In the genomic region with DNA sequence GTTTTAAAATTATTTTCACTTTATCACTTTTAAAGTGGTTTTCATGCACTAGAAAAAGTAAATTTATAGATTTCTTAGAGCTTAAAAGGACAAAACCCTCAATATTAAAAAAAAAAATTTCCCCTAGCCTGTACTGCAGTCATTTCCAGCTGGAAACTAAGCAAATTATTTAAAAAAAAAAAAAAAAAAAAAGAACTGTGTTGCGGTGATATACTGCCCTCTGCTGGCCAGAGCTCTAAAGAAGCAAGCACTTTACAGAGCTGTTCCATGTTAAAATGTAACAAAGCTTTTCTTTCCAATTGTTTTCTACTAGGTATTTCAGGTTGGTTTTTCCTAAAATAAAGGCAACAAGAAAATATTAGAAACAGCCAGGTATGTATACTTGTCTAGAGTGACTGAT, we compare ENCODE assay signal across 11 mouse cellular contexts. TPM values are rescaled to one million over a fixed set of nuclear protein-coding genes. Genes with fewer than 3 reads are reported as not detected.
DNase-seq lines count a peak whose midpoint lies in the region; ATAC-seq lines count a peak whose summit lies in the region.
"Had no signal": no experiment of that assay in that cellular context is flagged by ENCODE, and none has a peak within 500 bp of the region (broad histone marks: within the 10 kb centered on the region; RNA-seq: fewer than 3 reads in every experiment).

No protein-coding gene starts in this region.

- no peaks in the 10 kb centered on the region for H3K27me3 ChIP-seq in intestine, embryonic 14.5 days (replicated peaks; ENCODE audit: control insufficient read depth, insufficient read depth, low read length)
- no peaks in the 10 kb centered on the region for H3K27me3 ChIP-seq in intestine, embryonic 16.5 days (replicated peaks; ENCODE audit: control insufficient read depth, insufficient read depth, low read length)
- H3K27me3 ChIP-seq: embryonic facial prominence, embryonic 15.5 days; limb, embryonic 13.5 days; stomach, embryonic 15.5 days had no signal

- no peaks in the 10 kb centered on the region for H3K4me1 ChIP-seq in intestine, embryonic 14.5 days (replicated peaks; ENCODE audit: control insufficient read depth, insufficient read depth, low read length)
- H3K4me1 ChIP-seq in intestine, embryonic 16.5 days (ENCODE audit: control insufficient read depth, insufficient read depth, low read length) = no peaks in the 10 kb centered on the region
- H3K4me1 ChIP-seq: embryonic facial prominence, embryonic 15.5 days; stomach, embryonic 15.5 days had no signal

- no peak overlapping the region for H3K4me3 ChIP-seq in intestine, embryonic 14.5 days (ENCODE audit: low read depth, low read length)
- H3K4me3 ChIP-seq in intestine, embryonic 16.5 days (ENCODE audit: low read length) = no peak overlapping the region
- H3K4me3 ChIP-seq: embryonic facial prominence, embryonic 15.5 days; limb, embryonic 13.5 days; stomach, embryonic 15.5 days had no signal

- no peak overlapping the region for H3K27ac ChIP-seq in intestine, embryonic 14.5 days (ENCODE audit: low read depth)
- H3K27ac ChIP-seq in intestine, embryonic 16.5 days (ENCODE audit: low read length) = no peak overlapping the region
- H3K27ac ChIP-seq: embryonic facial prominence, embryonic 15.5 days; limb, embryonic 13.5 days; stomach, embryonic 15.5 days had no signal

- H3K4me2 ChIP-seq in intestine, embryonic 14.5 days (ENCODE audit: low read length) = no peak overlapping the region
- no peak overlapping the region for H3K4me2 ChIP-seq in intestine, embryonic 16.5 days (ENCODE audit: low read depth, low read length)
- H3K4me2 ChIP-seq: embryonic facial prominence, embryonic 15.5 days; limb, embryonic 13.5 days; stomach, embryonic 15.5 days had no signal

- no peaks in the 10 kb centered on the region for H3K36me3 ChIP-seq in intestine, embryonic 14.5 days (ENCODE audit: control insufficient read depth, insufficient read depth, low read length)
- H3K36me3 ChIP-seq in intestine, embryonic 16.5 days (ENCODE audit: control insufficient read depth, insufficient read depth, low read length) = no peaks in the 10 kb centered on the region
- H3K36me3 ChIP-seq: embryonic facial prominence, embryonic 15.5 days; limb, embryonic 13.5 days; stomach, embryonic 15.5 days had no signal

- ATAC-seq in intestine, embryonic 14.5 days (replicated peaks; ENCODE audit: low FRiP score, low TSS enrichment, low read depth) = no peak
- ATAC-seq in intestine, embryonic 16.5 days = no peak

- no peaks in the 10 kb centered on the region for H3K9me3 ChIP-seq in intestine, embryonic 14.5 days (ENCODE audit: control insufficient read depth, low read length)
- H3K9me3 ChIP-seq in intestine, embryonic 16.5 days (ENCODE audit: control insufficient read depth, low read length) = no peaks in the 10 kb centered on the region
- H3K9me3 ChIP-seq: embryonic facial prominence, embryonic 15.5 days; limb, embryonic 13.5 days; stomach, embryonic 15.5 days had no signal

- H3K9ac ChIP-seq in intestine, embryonic 14.5 days (ENCODE audit: low read length) = no peak overlapping the region
- no peak overlapping the region for H3K9ac ChIP-seq in intestine, embryonic 16.5 days (ENCODE audit: low read depth, low read length)
- H3K9ac ChIP-seq: embryonic facial prominence, embryonic 15.5 days; limb, embryonic 13.5 days; stomach, embryonic 15.5 days had no signal

- DNase-seq in intestine, embryonic 14.5 days (ENCODE audit: low spot score) = peak; percentile 53
- DNase-seq in B cell, adult 2 months = peak; percentile 56 to 61
- DNase-seq in NIH3T3 (ENCODE audit: low read depth) = peak; percentile 72
- peak; percentile 63 to 80 for DNase-seq in cerebellum, postnatal 14 days
- peak; percentile 49 to 78 for DNase-seq in kidney, postnatal 25 days
- peak; percentile 50 for DNase-seq in retina, postnatal 1 day
- no peak for DNase-seq in urinary bladder, adult 18-20 months (ENCODE audit: low spot score in 2 of 2)

- 29% methylated on average over 1 of the region's 1 CpGs for WGBS in intestine, embryonic 14.5 days
- WGBS in intestine, embryonic 16.5 days = 13% methylated on average over 1 of the region's 1 CpGs

RNA-seq across cellular contexts. Expression of a gene that starts 4.4 kb away (rescaled TPM):
- 0.36 and 0.54 TPM in 2 replicates for polyA plus RNA-seq in intestine, embryonic 14.5 days (2014; fragmentation: Nextera tagmentation; extraction: Ambion mirVana)
- polyA plus RNA-seq in intestine, embryonic 16.5 days (2015; fragmentation: Nextera tagmentation; extraction: Ambion mirVana) = 0.20 and 0.29 TPM in 2 replicates

RNA-seq across cellular contexts. Expression of a gene that starts 24.8 kb away (rescaled TPM):
- polyA plus RNA-seq in intestine, embryonic 14.5 days (2014; fragmentation: Nextera tagmentation; extraction: Ambion mirVana) = 1.8 and 2.3 TPM in 2 replicates
- 1.2 and 1.7 TPM in 2 replicates for polyA plus RNA-seq in intestine, embryonic 16.5 days (2015; fragmentation: Nextera tagmentation; extraction: Ambion mirVana)

Comparison
In these comparisons a context has a peak if more than half of its experiments do, and no peak if none do; other contexts are left out.
1. DNase-seq: peak in intestine, embryonic 14.5 days (single experiment), B cell, adult 2 months (2 of 2), NIH3T3 (single experiment), cerebellum, postnatal 14 days (2 of 2), kidney, postnatal 25 days (2 of 2) and retina, postnatal 1 day (single experiment); none in urinary bladder, adult 18-20 months (0 of 2).